Mouse (Mus musculus) brain, embryonic 14.5 days (tissue): ENCODE measurements around the gene Noxred1.

Experiments used
- CTCF ChIP-seq: fragments of 200-500 bp; IDR thresholded peaks from 2 replicates; pipeline ENCODE4 v1.5.1; 2012; ENCODE audit warnings: inconsistent platforms, mild to moderate bottlenecking, moderate library complexity, borderline replicate concordance; ENCODE audit not compliant: insufficient read depth, insufficient read length; ENCODE audit errors: extremely low read depth
- POLR2A ChIP-seq: fragments of 200-500 bp; IDR thresholded peaks from 2 replicates; pipeline ENCODE4 v1.6.1; 2012; ENCODE audit warnings: mild to moderate bottlenecking, inconsistent platforms, borderline replicate concordance; ENCODE audit not compliant: poor library complexity, insufficient read depth, insufficient read length, severe bottlenecking; ENCODE audit errors: extremely low read depth

DNA sequence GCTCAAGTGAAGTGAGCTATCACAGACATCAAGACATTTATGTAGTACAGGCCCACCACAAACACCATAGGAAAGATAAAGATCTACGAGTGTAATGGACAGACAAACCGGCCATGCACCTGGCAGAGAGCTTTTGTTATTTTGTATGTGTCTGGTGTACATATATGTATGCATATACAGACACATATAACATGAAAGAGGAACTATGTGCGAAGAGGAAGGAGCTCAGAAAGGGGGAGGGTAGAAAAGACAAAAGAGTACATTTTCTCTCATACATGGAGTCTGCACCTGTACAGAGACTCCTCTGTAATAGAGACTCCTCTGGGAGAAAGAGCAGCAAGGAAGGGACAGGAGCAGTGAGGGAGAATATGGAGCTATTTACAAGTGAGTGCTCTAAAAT lies 45.5 kb downstream of the Noxred1 start:
- TF ChIP-seq CTCF (no peak), POLR2A (no peak)
